Mouse (Mus musculus) kidney, embryonic 16.5 days (tissue): ENCODE measurements around the gene Dgki. TPM values are rescaled to one million over a fixed set of nuclear protein-coding genes. Genes with fewer than 3 reads are reported as not detected.

Source experiments
- ATAC-seq: fragments of 200-750 bp; cut with Nextera tagmentation; 2 replicates; pipeline ENCODE4 v1.8.0; 2017; ENCODE audit warnings: moderate TSS enrichment; ENCODE audit not compliant: low FRiP score, low TSS enrichment
- H3K27ac ChIP-seq: fragments of 300-500 bp; sonication (generic); 2 replicates; pipeline ENCODE4 v1.5.1; 2014; ENCODE audit warnings: low read length
- H3K27me3 ChIP-seq: fragments of 300-500 bp; sonication (generic); 2 replicates; pipeline ENCODE4 v1.6.1; 2014; ENCODE audit warnings: low read length, control low read depth, mixed read lengths; ENCODE audit not compliant: insufficient read depth
- H3K36me3 ChIP-seq: fragments of 300-500 bp; sonication (generic); 2 replicates; pipeline ENCODE4 v1.6.1; 2014; ENCODE audit warnings: low read length, control low read depth, mixed read lengths; ENCODE audit not compliant: insufficient read depth
- H3K4me1 ChIP-seq: fragments of 300-500 bp; sonication (generic); 2 replicates; pipeline ENCODE4 v1.6.1; 2014; ENCODE audit warnings: low read length, control low read depth, mixed read lengths; ENCODE audit not compliant: insufficient read depth
- H3K4me2 ChIP-seq: fragments of 300-500 bp; sonication (generic); replicated peaks from 2 replicates; pipeline ENCODE4 v1.6.1; 2014; ENCODE audit warnings: low read depth, low read length
- H3K4me3 ChIP-seq: fragments of 300-500 bp; sonication (generic); 2 replicates; pipeline ENCODE4 v1.5.1; 2014; ENCODE audit warnings: mild to moderate bottlenecking, low read length
- H3K9ac ChIP-seq: fragments of 300-500 bp; sonication (generic); replicated peaks from 2 replicates; pipeline ENCODE4 v1.6.1; 2014; ENCODE audit warnings: low read length
- H3K9me3 ChIP-seq: fragments of 300-500 bp; sonication (generic); 2 replicates; pipeline ENCODE4 v1.6.1; 2016; ENCODE audit warnings: low read length, control low read depth
- WGBS: fragments of 180-500 bp; shearing (Covaris S2); extraction: QIAGEN DNeasy Blood & Tissue Kit; methylation state at CpG from one replicate; pipeline ENCODE4 v1.1.7; 2014; 5-methylcytosine and 5-hydroxymethylcytosine counted together
- polyA plus RNA-seq: library from polyadenylated mRNA; unstranded; fragments of >200 nt; fragmentation: Nextera tagmentation; extraction: Ambion mirVana; gene quantifications from 2 replicates; pipeline ENCODE4 v1.2.1, GENCODE M21; 2015

Gene Dgki
- 0.55 and 0.74 TPM in 2 replicates for polyA plus RNA-seq

DNA sequence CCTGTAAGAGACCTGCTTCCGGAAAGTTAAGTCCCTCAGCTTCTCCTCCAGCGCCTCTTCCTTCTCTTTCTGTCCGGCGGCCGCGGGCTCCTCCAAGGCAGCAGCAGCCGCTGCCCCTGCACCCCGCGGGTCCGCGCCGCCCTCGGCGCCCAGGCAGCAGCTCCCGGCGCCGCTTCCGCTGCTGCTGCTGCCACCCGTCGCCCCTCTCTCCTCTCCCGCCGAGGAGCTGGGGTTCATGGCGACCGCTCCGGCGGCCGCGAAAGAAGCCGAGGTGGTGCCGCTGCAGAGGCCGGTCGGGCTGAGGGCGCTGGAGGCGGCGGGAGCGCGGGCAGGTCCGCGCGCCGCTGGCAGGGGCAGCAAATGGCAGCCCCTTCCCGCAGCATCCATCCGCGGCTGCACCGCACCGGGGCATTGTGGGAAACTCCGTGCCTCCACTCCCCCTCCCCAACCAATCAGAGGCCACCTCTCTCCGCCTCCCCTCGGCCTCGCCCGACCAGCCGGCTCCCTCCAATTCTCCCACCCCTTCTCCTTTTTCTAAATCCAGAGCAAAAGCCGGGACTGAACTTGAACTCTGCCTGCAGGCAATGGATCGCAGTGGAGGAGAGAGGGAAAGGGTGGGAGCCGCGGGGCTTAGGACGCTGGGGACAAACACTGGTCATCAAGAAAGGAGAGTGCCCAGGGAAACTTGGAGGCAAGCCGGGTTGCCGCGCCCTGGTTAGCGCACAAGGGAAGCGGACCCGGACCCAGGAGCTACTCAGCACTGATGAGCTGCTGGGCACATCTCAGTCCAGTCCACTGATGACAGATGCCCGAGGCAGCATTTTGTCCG is at the start of gene Dgki:
Dgki (minus strand) TSS at position 623 of the 829 bp plus-strand sequence.
- Histone ChIP-seq H3K4me3 (peak within 1 kb of the TSS; percentile 61), H3K4me2 (peak within 1 kb of the TSS; percentile 99), H3K27ac (no peak within 1 kb of the TSS), H3K27me3 (peaks cover 48% of the 10 kb centered on the region), H3K9ac (peak within 1 kb of the TSS; percentile 70), H3K4me1 (peaks cover 18% of the 10 kb centered on the region), H3K36me3 (no peaks in the 10 kb centered on the region), H3K9me3 (no peaks in the 10 kb centered on the region)
- WGBS = under 1% methylated on average over 54 of the region's 65 CpGs
- peak; percentile 75 for ATAC-seq

GRCm38 (mm10) chr6:37347606-37348005 is 47.6 kb upstream of the Dgki start:
- Histone ChIP-seq H3K4me3 (no peak overlapping the region), H3K27me3 (no peaks in the 10 kb centered on the region), H3K9ac (no peak overlapping the region), H3K9me3 (no peaks in the 10 kb centered on the region), H3K36me3 (peaks cover 39% of the 10 kb centered on the region), H3K27ac (no peak overlapping the region), H3K4me1 (peaks cover 5% of the 10 kb centered on the region; the same call in 1 of the 2 replicates), H3K4me2 (no peak overlapping the region)
- ATAC-seq = no peak
- 76% methylated on average over 5 of the region's 5 CpGs for WGBS

GRCm38 (mm10) chr6:37338055-37338454 is 38.1 kb upstream of the Dgki start:
- no peak for ATAC-seq
- no peak overlapping the region for H3K9ac ChIP-seq
- H3K4me1 ChIP-seq = peaks cover 13% of the 10 kb centered on the region
- peaks cover 51% of the 10 kb centered on the region for H3K36me3 ChIP-seq
- no peak overlapping the region for H3K4me2 ChIP-seq
- no peaks in the 10 kb centered on the region for H3K9me3 ChIP-seq
- no peaks in the 10 kb centered on the region for H3K27me3 ChIP-seq
- 87% methylated on average over 5 of the region's 5 CpGs for WGBS
- no peak overlapping the region for H3K4me3 ChIP-seq
- H3K27ac ChIP-seq = no peak overlapping the region

- no peak overlapping the region for H3K4me3 ChIP-seq
- WGBS = 15% methylated on average over 5 of the region's 5 CpGs
- H3K27me3 ChIP-seq = no peaks in the 10 kb centered on the region
- peak overlapping the region; percentile 52 for H3K27ac ChIP-seq
- no peaks in the 10 kb centered on the region for H3K9me3 ChIP-seq
- H3K4me2 ChIP-seq = no peak overlapping the region
- peaks cover 58% of the 10 kb centered on the region for H3K36me3 ChIP-seq
- ATAC-seq = peak; percentile 74
- H3K4me1 ChIP-seq = peaks cover 19% of the 10 kb centered on the region
- no peak overlapping the region for H3K9ac ChIP-seq
These were observed 36.9 kb upstream of the Dgki start for GRCm38 (mm10) chr6:37336831-37337260.

GRCm38 (mm10) chr6:37336381-37336780 is 36.4 kb upstream of the Dgki start:
- H3K36me3 ChIP-seq = peaks cover 63% of the 10 kb centered on the region
- no peak overlapping the region for H3K4me2 ChIP-seq
- no peak for ATAC-seq
- no peak overlapping the region for H3K9ac ChIP-seq
- H3K27ac ChIP-seq = peak overlapping the region; percentile 52
- no peaks in the 10 kb centered on the region for H3K27me3 ChIP-seq
- 67% methylated on average over 7 of the region's 7 CpGs for WGBS
- H3K9me3 ChIP-seq = no peaks in the 10 kb centered on the region
- H3K4me3 ChIP-seq = no peak overlapping the region
- peaks cover 21% of the 10 kb centered on the region for H3K4me1 ChIP-seq

- Histone ChIP-seq H3K4me2 (no peak overlapping the region), H3K27ac (0 out of 2 replicates have a peak overlapping the region, but pooled peaks have one; percentile 52), H3K36me3 (peaks cover 68% of the 10 kb centered on the region), H3K4me1 (peaks cover 31% of the 10 kb centered on the region), H3K9me3 (no peaks in the 10 kb centered on the region), H3K4me3 (no peak overlapping the region), H3K27me3 (no peaks in the 10 kb centered on the region), H3K9ac (no peak overlapping the region)
- 37% methylated on average over 10 of the region's 10 CpGs for WGBS
- peak; percentile 52; the same call in 1 of the 2 replicates for ATAC-seq
These were observed 32.9 kb upstream of the Dgki start for GRCm38 (mm10) chr6:37332846-37333245.

DNA sequence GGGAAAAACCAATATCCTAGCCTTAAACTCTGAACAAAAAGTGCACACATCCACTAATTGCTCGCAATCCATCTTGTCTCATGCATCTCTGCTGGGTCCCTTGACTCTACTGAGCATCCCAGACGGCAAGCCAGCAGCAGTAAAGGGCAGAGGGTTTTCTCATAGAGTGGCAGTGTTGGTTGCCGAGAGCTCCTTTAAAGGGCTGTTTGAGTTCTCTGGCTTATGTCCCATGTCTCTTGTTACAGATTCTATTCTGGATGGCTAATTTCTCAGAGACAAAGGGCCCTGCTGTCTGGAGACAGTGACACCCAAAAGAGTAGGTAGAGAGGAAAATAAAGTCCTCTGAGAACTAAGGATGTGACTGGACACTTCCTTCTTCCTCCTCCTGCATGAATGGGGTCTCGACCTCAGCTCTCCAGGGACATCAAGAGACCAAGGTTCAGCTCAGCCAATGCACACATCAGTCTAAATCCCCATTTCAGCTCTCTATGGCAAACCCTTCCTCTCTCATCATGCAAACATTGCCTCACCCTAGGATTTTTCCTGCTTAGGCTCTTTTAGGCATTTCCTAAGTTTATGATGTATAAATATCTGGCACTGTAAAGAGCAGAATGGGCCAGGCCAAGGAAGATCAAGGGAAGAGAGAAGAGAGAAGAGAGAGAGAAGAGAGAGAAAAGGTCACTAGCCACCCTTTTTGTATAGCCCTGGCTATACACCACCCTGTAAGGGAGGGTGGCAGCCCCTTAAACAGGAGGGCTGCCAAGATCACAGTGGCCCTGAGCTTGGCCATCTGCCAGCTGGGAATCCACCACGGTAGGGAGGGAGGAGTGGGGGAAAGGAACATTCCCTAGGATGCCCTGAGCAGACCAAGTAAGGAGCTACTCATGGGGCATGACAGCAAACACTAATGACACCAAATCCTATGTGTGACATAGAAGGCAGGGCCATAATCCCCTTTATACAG is 30.2 kb upstream of the Dgki start:
- H3K27ac ChIP-seq = no peak overlapping the region
- ATAC-seq = no peak

DNA sequence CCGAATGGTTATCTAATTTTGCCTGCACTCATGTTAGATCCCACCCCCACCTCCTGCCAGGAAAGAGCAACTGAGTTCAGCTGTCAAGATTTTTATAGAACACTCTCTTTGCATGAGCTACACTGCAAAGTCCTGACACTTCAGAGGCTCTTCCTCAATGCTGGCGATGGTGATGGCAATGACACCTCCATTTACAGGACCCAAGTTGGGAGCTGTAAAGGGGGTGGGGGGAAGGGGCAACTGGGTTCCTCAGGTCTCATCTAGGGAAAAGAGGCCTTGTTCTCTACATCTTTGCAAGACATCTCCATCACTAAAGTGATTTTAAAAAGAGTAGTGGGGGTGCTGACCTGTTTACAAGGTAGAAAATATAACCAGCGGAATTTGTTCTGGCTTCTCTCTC is 29.4 kb upstream of the Dgki start:
- Histone ChIP-seq H3K27me3 (no peaks in the 10 kb centered on the region), H3K4me3 (no peak overlapping the region), H3K4me2 (no peak overlapping the region), H3K27ac (no peak overlapping the region), H3K9ac (no peak overlapping the region), H3K4me1 (peaks cover 30% of the 10 kb centered on the region), H3K9me3 (no peaks in the 10 kb centered on the region), H3K36me3 (peaks cover 42% of the 10 kb centered on the region)
- no peak for ATAC-seq
- 80% methylated on average over 3 of the region's 3 CpGs for WGBS

More for the DNA sequence above, 30.2 kb upstream of the Dgki start:
- Histone ChIP-seq H3K4me2 (no peak overlapping the region), H3K4me1 (peaks cover 30% of the 10 kb centered on the region), H3K27me3 (no peaks in the 10 kb centered on the region), H3K9ac (no peak overlapping the region; the same call in 1 of the 2 replicates), H3K4me3 (no peak overlapping the region), H3K36me3 (peaks cover 49% of the 10 kb centered on the region), H3K9me3 (no peaks in the 10 kb centered on the region)
- WGBS = 51% methylated on average over 5 of the region's 5 CpGs

- peaks cover 34% of the 10 kb centered on the region for H3K36me3 ChIP-seq
- peaks cover 30% of the 10 kb centered on the region for H3K4me1 ChIP-seq
- H3K4me2 ChIP-seq = no peak overlapping the region
- 57% methylated on average over 7 of the region's 7 CpGs for WGBS
- no peak overlapping the region for H3K9ac ChIP-seq
- H3K4me3 ChIP-seq = no peak overlapping the region
- no peak overlapping the region for H3K27ac ChIP-seq
- no peaks in the 10 kb centered on the region for H3K27me3 ChIP-seq
- no peaks in the 10 kb centered on the region for H3K9me3 ChIP-seq
- no peak for ATAC-seq
These were observed 28.7 kb upstream of the Dgki start for GRCm38 (mm10) chr6:37328671-37329070.
